Mouse (Mus musculus): ENCODE data around the gene Crat.

GRCm38 (mm10) chr2:30459241-30459640 lies 43.6 kb upstream of the Crat start:
- TF ChIP-seq CTCF (IDR thresholded peaks at IDR 0.05; ENCODE audit: insufficient read depth, low read depth, low read length) (no peak), POLR2A (IDR thresholded peaks at IDR 0.05; ENCODE audit: insufficient read depth, low read depth, low read length) (no peak)
